Mouse (Mus musculus) olfactory bulb, adult 2 months (tissue): ENCODE measurements around the gene Med15. TPM values are rescaled to one million over a fixed set of nuclear protein-coding genes. Genes with fewer than 3 reads are reported as not detected.

Source experiments
- H3K27ac ChIP-seq: fragments of 200-500 bp; 2 replicates; pipeline ENCODE4 v1.5.1; 2012; ENCODE audit warnings: low read depth, low read length; ENCODE audit not compliant: insufficient read depth
- H3K4me1 ChIP-seq: fragments of 200-500 bp; 2 replicates; pipeline ENCODE4 v1.6.1; 2012; ENCODE audit warnings: low read length; ENCODE audit not compliant: control insufficient read depth, insufficient read depth
- H3K4me3 ChIP-seq: fragments of 200-500 bp; 2 replicates; pipeline ENCODE4 v1.5.1; 2012; ENCODE audit warnings: mild to moderate bottlenecking, low read depth, low read length, moderate library complexity; ENCODE audit not compliant: insufficient read depth
- CTCF ChIP-seq: fragments of 200-500 bp; IDR thresholded peaks from 2 replicates; pipeline ENCODE4 v1.5.1; 2012; ENCODE audit warnings: low read depth, mild to moderate bottlenecking, low read length, moderate library complexity; ENCODE audit not compliant: insufficient read depth
- POLR2A ChIP-seq: fragments of 200-500 bp; IDR thresholded peaks from 2 replicates; pipeline ENCODE4 v1.6.1; 2012; ENCODE audit warnings: mild to moderate bottlenecking, low read depth, low read length, moderate library complexity; ENCODE audit not compliant: insufficient read depth
- WGBS: fragments of 180-500 bp; shearing (Covaris S2); methylation state at CpG from one replicate; pipeline ENCODE4 v1.1.7; 2018; 5-methylcytosine and 5-hydroxymethylcytosine counted together
- polyA plus RNA-seq: library from polyadenylated mRNA; stranded (reverse); fragments of >200 nt; gene quantifications from 2 replicates; pipeline ENCODE4 v1.2.4, GENCODE M21; 2012; ENCODE audit warnings: low replicate concordance; ENCODE audit not compliant: missing spikeins, insufficient read depth, insufficient read length

Med15 gene
- polyA plus RNA-seq, 1 experiment = not detected

- no peak overlapping the region for H3K4me3 ChIP-seq
- WGBS = 33% methylated on average over 1 of the region's 1 CpGs
- peaks cover 15% of the 10 kb centered on the region for H3K4me1 ChIP-seq
- TF ChIP-seq CTCF (no peak), POLR2A (no peak)
- no peak overlapping the region for H3K27ac ChIP-seq
Measured at GRCm38 (mm10) chr16:17647156-17647555, 85.5 kb downstream of the Med15 start.

- Histone ChIP-seq H3K4me1 (peaks cover 15% of the 10 kb centered on the region), H3K27ac (no peak within 1 kb of the TSS), H3K4me3 (peak within 1 kb of the TSS; percentile 50)
- under 1% methylated on average over 65 of the region's 65 CpGs for WGBS
- peak; percentile 15; the same call in 1 of the 2 replicates for TF ChIP-seq POLR2A
- TF ChIP-seq CTCF = peak; percentile 16; the same call in 1 of the 2 replicates
Measured at GRCm38 (mm10) chr16:17646310-17647114, 86.2 kb downstream of the Med15 start, which contains the start of gene Ccdc74a. TSS of gene Ccdc74a (plus strand) at chr16:17646470.

- TF ChIP-seq POLR2A = no peak
- no peak for TF ChIP-seq CTCF
- Histone ChIP-seq H3K4me1 (peaks cover 15% of the 10 kb centered on the region), H3K27ac (no peak overlapping the region), H3K4me3 (no peak overlapping the region)
- WGBS = 91% methylated on average over 4 of the region's 4 CpGs
Measured at GRCm38 (mm10) chr16:17643437-17643990, 89.2 kb downstream of the Med15 start.

- no peak for TF ChIP-seq POLR2A
- no peak for TF ChIP-seq CTCF
- 88% methylated on average over 8 of the region's 8 CpGs for WGBS
- Histone ChIP-seq H3K27ac (no peak overlapping the region), H3K4me3 (no peak overlapping the region), H3K4me1 (peaks cover 8% of the 10 kb centered on the region)
Measured at GRCm38 (mm10) chr16:17642311-17642710, 90.4 kb downstream of the Med15 start.

- TF ChIP-seq POLR2A (no peak), CTCF (no peak)
- Histone ChIP-seq H3K27ac (no peak overlapping the region), H3K4me3 (no peak overlapping the region), H3K4me1 (peaks cover 4% of the 10 kb centered on the region; the same call in 1 of the 2 replicates)
- WGBS = 92% methylated on average over 6 of the region's 6 CpGs
Measured at GRCm38 (mm10) chr16:17641301-17641700, 91.4 kb downstream of the Med15 start.

- TF ChIP-seq CTCF (no peak), POLR2A (no peak)
- whole genome bisulfite sequencing = 95% methylated on average over 9 of the region's 9 CpGs
- no peak overlapping the region for H3K27ac ChIP-seq
- H3K4me3 ChIP-seq = no peak overlapping the region
- H3K4me1 ChIP-seq = no peaks in the 10 kb centered on the region
Measured at GRCm38 (mm10) chr16:17640706-17641105, 92.0 kb downstream of the Med15 start.

- TF ChIP-seq POLR2A (no peak), CTCF (no peak)
Measured at GRCm38 (mm10) chr16:17639951-17640350, 92.7 kb downstream of the Med15 start.

GRCm38 (mm10) chr16:17639081-17639480 is 93.6 kb downstream of the Med15 start:
- H3K27ac ChIP-seq = no peak overlapping the region
- no peak overlapping the region for H3K4me3 ChIP-seq
- no peak for TF ChIP-seq POLR2A
- no peak for TF ChIP-seq CTCF
- WGBS = 94% methylated on average over 3 of the region's 3 CpGs
- no peaks in the 10 kb centered on the region for H3K4me1 ChIP-seq

More at GRCm38 (mm10) chr16:17639951-17640350, 92.7 kb downstream of the Med15 start:
- WGBS = 97% methylated on average over 6 of the region's 6 CpGs
- Histone ChIP-seq H3K27ac (no peak overlapping the region), H3K4me1 (no peaks in the 10 kb centered on the region), H3K4me3 (no peak overlapping the region)

GRCm38 (mm10) chr16:17638036-17638628 is 94.6 kb downstream of the Med15 start:
- 83% methylated on average over 9 of the region's 9 CpGs for WGBS
- Histone ChIP-seq H3K27ac (no peak overlapping the region), H3K4me3 (no peak overlapping the region), H3K4me1 (peaks cover 3% of the 10 kb centered on the region; the same call in 1 of the 2 replicates)
- TF ChIP-seq CTCF = no peak
- TF ChIP-seq POLR2A = no peak
